Mouse (Mus musculus): Measurements from ENCODE around the gene Car9.

DNA sequence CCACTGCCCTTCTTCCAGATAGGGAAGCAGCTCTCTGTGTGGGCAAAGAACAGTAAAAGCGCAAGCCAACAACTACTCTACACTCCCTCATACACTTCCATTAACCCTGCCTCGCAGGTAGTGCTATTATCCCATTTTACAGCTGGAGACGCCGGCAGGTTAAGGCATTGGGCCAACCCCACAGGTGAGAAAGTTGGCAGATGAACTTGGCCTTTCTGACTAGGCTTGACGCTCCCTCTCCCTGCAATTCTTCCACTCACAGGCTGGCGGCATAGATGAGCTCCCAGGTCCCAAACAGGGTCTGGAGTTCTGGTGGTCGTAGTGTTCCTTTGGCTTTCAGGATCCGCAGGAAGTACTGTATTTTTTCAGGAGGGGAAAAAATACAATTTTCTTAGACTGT is 7.8 kb upstream of the Car9 start:
- TF ChIP-seq CTCF (IDR thresholded peaks at IDR 0.05; ENCODE audit: insufficient read depth, low read depth, low read length) (no peak), POLR2A (IDR thresholded peaks at IDR 0.05; ENCODE audit: insufficient read depth, low read depth, low read length) (no peak)

Data from olfactory bulb, adult 2 months (tissue).